Mouse (Mus musculus): Measurements from ENCODE around the gene Sars. TPM values are rescaled to one million over a fixed set of nuclear protein-coding genes. Genes with fewer than 3 reads are reported as not detected.

Sars gene
- polyA plus RNA-seq, 2 experiments: 80.2 to 108 TPM

GRCm38 (mm10) chr3:108475496-108475895 lies 30.5 kb upstream of the Sars start:
- H3K4me1 ChIP-seq (ENCODE audit: control insufficient read depth, insufficient read depth, low read length): peaks cover 13% of the 10 kb centered on the region
- WGBS: 73% methylated on average over 5 of the region's 5 CpGs
- H3K27ac ChIP-seq (replicated peaks; ENCODE audit: low read depth, low read length): no peak overlapping the region
- ATAC-seq (ENCODE audit: low FRiP score, low read depth): no peak
- no peak overlapping the region for H3K4me2 ChIP-seq (replicated peaks; ENCODE audit: low read depth, low read length, severe bottlenecking)
- H3K27me3 ChIP-seq (ENCODE audit: control insufficient read depth, insufficient read depth, low read length): no peaks in the 10 kb centered on the region
- no peak for TF ChIP-seq POLR2A (IDR thresholded peaks at IDR 0.05; ENCODE audit: borderline replicate concordance, extremely low read depth, insufficient read depth, insufficient read length)
- DNase-seq (ENCODE audit: low spot score): no peak
- H3K9me3 ChIP-seq (ENCODE audit: control insufficient read depth, low read length): no peaks in the 10 kb centered on the region
- no peaks in the 10 kb centered on the region for H3K36me3 ChIP-seq (ENCODE audit: control insufficient read depth, insufficient read depth, low read length)
- H3K4me3 ChIP-seq (replicated peaks; ENCODE audit: low read length): no peak overlapping the region
- no peak overlapping the region for H3K9ac ChIP-seq (ENCODE audit: low read depth, low read length, severe bottlenecking)

GRCm38 (mm10) chr3:108474969-108475368 lies 30.0 kb upstream of the Sars start:
- Histone ChIP-seq H3K9ac (ENCODE audit: low read depth, low read length, severe bottlenecking) (no peak overlapping the region), H3K27ac (replicated peaks; ENCODE audit: low read depth, low read length) (no peak overlapping the region)

GRCm38 (mm10) chr3:108467760-108468159 lies 22.8 kb upstream of the Sars start:
- Histone ChIP-seq H3K9ac (ENCODE audit: low read depth, low read length, severe bottlenecking) (no peak overlapping the region), H3K27ac (replicated peaks; ENCODE audit: low read depth, low read length) (no peak overlapping the region), H3K4me1 (ENCODE audit: control insufficient read depth, insufficient read depth, low read length) (no peaks in the 10 kb centered on the region), H3K4me2 (replicated peaks; ENCODE audit: low read depth, low read length, severe bottlenecking) (no peak overlapping the region), H3K27me3 (ENCODE audit: control insufficient read depth, insufficient read depth, low read length) (no peaks in the 10 kb centered on the region), H3K36me3 (ENCODE audit: control insufficient read depth, insufficient read depth, low read length) (no peaks in the 10 kb centered on the region), H3K4me3 (replicated peaks; ENCODE audit: low read length) (no peak overlapping the region), H3K9me3 (ENCODE audit: control insufficient read depth, low read length) (no peaks in the 10 kb centered on the region)
- TF ChIP-seq POLR2A (IDR thresholded peaks at IDR 0.05; ENCODE audit: borderline replicate concordance, extremely low read depth, insufficient read depth, insufficient read length): no peak
- no peak for ATAC-seq (ENCODE audit: low FRiP score, low read depth)
- DNase-seq (ENCODE audit: low spot score): no peak
- 54% methylated on average over 8 of the region's 8 CpGs for WGBS

More at GRCm38 (mm10) chr3:108474969-108475368, 30.0 kb upstream of the Sars start:
- Histone ChIP-seq H3K9me3 (ENCODE audit: control insufficient read depth, low read length) (no peaks in the 10 kb centered on the region), H3K36me3 (ENCODE audit: control insufficient read depth, insufficient read depth, low read length) (no peaks in the 10 kb centered on the region), H3K27me3 (ENCODE audit: control insufficient read depth, insufficient read depth, low read length) (no peaks in the 10 kb centered on the region), H3K4me1 (ENCODE audit: control insufficient read depth, insufficient read depth, low read length) (peaks cover 11% of the 10 kb centered on the region), H3K4me2 (replicated peaks; ENCODE audit: low read depth, low read length, severe bottlenecking) (no peak overlapping the region), H3K4me3 (replicated peaks; ENCODE audit: low read length) (no peak overlapping the region)
- TF ChIP-seq POLR2A (IDR thresholded peaks at IDR 0.05; ENCODE audit: borderline replicate concordance, extremely low read depth, insufficient read depth, insufficient read length): no peak
- no peak for ATAC-seq (ENCODE audit: low FRiP score, low read depth)
- WGBS: 89% methylated on average over 7 of the region's 7 CpGs
- DNase-seq (ENCODE audit: low spot score): no peak

- H3K9me3 ChIP-seq (ENCODE audit: control insufficient read depth, low read length): no peaks in the 10 kb centered on the region
- no peak for DNase-seq (ENCODE audit: low spot score)
- H3K4me1 ChIP-seq (ENCODE audit: control insufficient read depth, insufficient read depth, low read length): no peaks in the 10 kb centered on the region
- no peak overlapping the region for H3K27ac ChIP-seq (replicated peaks; ENCODE audit: low read depth, low read length)
- no peak overlapping the region for H3K9ac ChIP-seq (ENCODE audit: low read depth, low read length, severe bottlenecking)
- no peaks in the 10 kb centered on the region for H3K36me3 ChIP-seq (ENCODE audit: control insufficient read depth, insufficient read depth, low read length)
- H3K27me3 ChIP-seq (ENCODE audit: control insufficient read depth, insufficient read depth, low read length): no peaks in the 10 kb centered on the region
- no peak overlapping the region for H3K4me2 ChIP-seq (replicated peaks; ENCODE audit: low read depth, low read length, severe bottlenecking)
- ATAC-seq (ENCODE audit: low FRiP score, low read depth): no peak
- no peak for TF ChIP-seq POLR2A (IDR thresholded peaks at IDR 0.05; ENCODE audit: borderline replicate concordance, extremely low read depth, insufficient read depth, insufficient read length)
- WGBS: 85% methylated on average over 6 of the region's 6 CpGs
- H3K4me3 ChIP-seq (replicated peaks; ENCODE audit: low read length): no peak overlapping the region
Measured at GRCm38 (mm10) chr3:108466425-108466824, 21.4 kb upstream of the Sars start.

GRCm38 (mm10) chr3:108458866-108459265 lies 13.9 kb upstream of the Sars start:
- no peaks in the 10 kb centered on the region for H3K27me3 ChIP-seq (ENCODE audit: control insufficient read depth, insufficient read depth, low read length)
- H3K4me2 ChIP-seq (replicated peaks; ENCODE audit: low read depth, low read length, severe bottlenecking): no peak overlapping the region
- TF ChIP-seq POLR2A (IDR thresholded peaks at IDR 0.05; ENCODE audit: borderline replicate concordance, extremely low read depth, insufficient read depth, insufficient read length): no peak
- no peaks in the 10 kb centered on the region for H3K36me3 ChIP-seq (ENCODE audit: control insufficient read depth, insufficient read depth, low read length)
- no peaks in the 10 kb centered on the region for H3K9me3 ChIP-seq (ENCODE audit: control insufficient read depth, low read length)
- H3K4me1 ChIP-seq (ENCODE audit: control insufficient read depth, insufficient read depth, low read length): no peaks in the 10 kb centered on the region
- DNase-seq (ENCODE audit: low spot score) (no peak), ATAC-seq (ENCODE audit: low FRiP score, low read depth) (no peak)
- no peak overlapping the region for H3K4me3 ChIP-seq (replicated peaks; ENCODE audit: low read length)
- H3K27ac ChIP-seq (replicated peaks; ENCODE audit: low read depth, low read length): no peak overlapping the region
- WGBS: 37% methylated on average over 10 of the region's 10 CpGs
- H3K9ac ChIP-seq (ENCODE audit: low read depth, low read length, severe bottlenecking): no peak overlapping the region

GRCm38 (mm10) chr3:108458380-108458779 lies 13.4 kb upstream of the Sars start:
- Histone ChIP-seq H3K27me3 (ENCODE audit: control insufficient read depth, insufficient read depth, low read length) (no peaks in the 10 kb centered on the region), H3K9ac (ENCODE audit: low read depth, low read length, severe bottlenecking) (no peak overlapping the region), H3K4me3 (replicated peaks; ENCODE audit: low read length) (no peak overlapping the region), H3K36me3 (ENCODE audit: control insufficient read depth, insufficient read depth, low read length) (no peaks in the 10 kb centered on the region), H3K27ac (replicated peaks; ENCODE audit: low read depth, low read length) (no peak overlapping the region), H3K9me3 (ENCODE audit: control insufficient read depth, low read length) (no peaks in the 10 kb centered on the region), H3K4me1 (ENCODE audit: control insufficient read depth, insufficient read depth, low read length) (no peaks in the 10 kb centered on the region), H3K4me2 (replicated peaks; ENCODE audit: low read depth, low read length, severe bottlenecking) (no peak overlapping the region)
- 56% methylated on average over 14 of the region's 14 CpGs for WGBS
- no peak for TF ChIP-seq POLR2A (IDR thresholded peaks at IDR 0.05; ENCODE audit: borderline replicate concordance, extremely low read depth, insufficient read depth, insufficient read length)
- no peak for ATAC-seq (ENCODE audit: low FRiP score, low read depth)
- no peak for DNase-seq (ENCODE audit: low spot score)
